Mouse (Mus musculus) cerebellum, adult 2 months (tissue): ENCODE measurements around the gene Lefty1.
"Not testable (repeated sequence)": the region's sequence is repeated elsewhere in the genome, so short reads cannot be mapped to it uniquely, and the experiment has no call there.

Experiments used
- CTCF ChIP-seq: fragments of 200-500 bp; IDR thresholded peaks from 2 replicates; pipeline ENCODE4 v1.5.1; 2011; ENCODE audit warnings: low read depth, mild to moderate bottlenecking, control low read depth, low read length, moderate library complexity, borderline replicate concordance; ENCODE audit not compliant: insufficient read depth
- POLR2A ChIP-seq: fragments of 200-500 bp; IDR thresholded peaks from 2 replicates; pipeline ENCODE4 v1.6.1; 2011; ENCODE audit warnings: low read length, control low read depth, borderline replicate concordance; ENCODE audit not compliant: insufficient read depth

DNA sequence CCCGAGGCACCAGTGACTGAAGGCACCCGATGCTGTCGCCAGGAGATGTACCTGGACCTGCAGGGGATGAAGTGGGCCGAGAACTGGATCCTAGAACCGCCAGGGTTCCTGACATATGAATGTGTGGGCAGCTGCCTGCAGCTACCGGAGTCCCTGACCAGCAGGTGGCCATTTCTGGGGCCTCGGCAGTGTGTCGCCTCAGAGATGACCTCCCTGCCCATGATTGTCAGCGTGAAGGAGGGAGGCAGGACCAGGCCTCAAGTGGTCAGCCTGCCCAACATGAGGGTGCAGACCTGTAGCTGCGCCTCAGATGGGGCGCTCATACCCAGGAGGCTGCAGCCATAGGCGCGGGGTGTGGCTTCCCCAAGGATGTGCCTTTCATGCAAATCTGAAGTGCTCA lies 2.8 kb downstream of the Lefty1 start:
- not testable (repeated sequence) for TF ChIP-seq CTCF, POLR2A
